Mouse (Mus musculus) adrenal gland, postnatal 10 days (tissue): Measurements from ENCODE around the gene Tle2. TPM values are rescaled to one million over a fixed set of nuclear protein-coding genes. Genes with fewer than 3 reads are reported as not detected.

Source experiments
- DNase-seq: peaks from one replicate; pipeline ENCODE4 v3.0.0; 2021; ENCODE audit warnings: mixed read lengths
- total RNA-seq, 2 experiments: library from RNA; stranded (reverse); gene quantifications; 2 replicates each; pipeline ENCODE4 v1.2.3; 2021

Tle2 gene
- total RNA-seq, 2 experiments from 2014 or later: 10.9 to 18.1 TPM

DNA sequence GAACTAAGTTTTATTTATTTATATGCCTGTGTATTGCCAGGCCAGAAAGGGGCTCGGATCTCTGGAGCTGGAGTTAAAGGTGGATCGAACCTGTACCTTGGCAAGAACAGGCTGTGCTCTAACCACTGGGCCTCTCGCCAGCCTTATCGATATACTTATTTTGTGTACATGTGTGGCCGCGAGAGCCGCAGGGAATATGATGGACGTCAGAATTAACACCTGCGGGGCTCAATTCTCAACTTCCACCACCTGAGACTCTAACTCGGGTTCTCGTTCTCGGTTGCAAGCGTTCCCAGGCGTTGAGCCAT is 31.3 kb downstream of the Tle2 start:
- no peak for DNase-seq

DNA sequence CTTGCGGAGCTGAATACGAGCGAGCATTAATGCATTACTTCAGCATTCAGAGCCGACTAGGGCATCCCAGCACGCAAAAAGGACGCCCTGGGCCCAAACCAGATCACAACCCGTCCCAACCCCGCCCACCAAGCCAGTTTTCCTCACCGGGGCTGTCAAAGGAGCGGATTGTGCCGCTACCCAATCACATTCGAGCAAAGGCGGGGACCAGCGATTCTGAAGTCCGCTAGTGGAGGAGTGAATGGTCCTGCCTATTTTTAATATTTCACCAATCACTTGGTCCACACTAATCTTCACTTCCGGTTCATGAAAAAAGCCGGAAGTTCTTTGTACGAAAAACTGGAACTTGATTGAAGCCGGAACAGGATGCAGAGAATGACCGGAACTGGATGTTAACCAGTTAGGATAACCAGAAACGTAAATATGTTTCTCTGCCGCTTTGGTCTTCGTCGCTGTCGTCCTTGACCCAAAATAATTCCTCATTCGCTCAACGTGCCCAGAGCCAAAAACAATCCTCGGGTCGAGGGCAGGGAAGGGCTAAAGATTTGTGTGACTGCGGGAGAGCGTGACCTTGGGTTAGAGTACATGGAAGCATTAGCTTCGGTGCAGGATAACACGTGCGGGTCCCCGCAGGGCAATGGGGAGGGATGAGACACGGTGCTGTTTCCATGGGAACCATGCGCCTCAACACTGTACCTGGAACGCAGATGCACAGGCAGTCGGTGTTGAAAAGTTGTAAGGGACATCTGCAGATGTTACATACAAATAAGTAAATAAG is 31.8 kb downstream of the Tle2 start, which contains the start of gene BC025920:
BC025920 (plus strand) TSS at position 297 of the 778 bp plus-strand sequence.
- peak; percentile 96 for DNase-seq

DNA sequence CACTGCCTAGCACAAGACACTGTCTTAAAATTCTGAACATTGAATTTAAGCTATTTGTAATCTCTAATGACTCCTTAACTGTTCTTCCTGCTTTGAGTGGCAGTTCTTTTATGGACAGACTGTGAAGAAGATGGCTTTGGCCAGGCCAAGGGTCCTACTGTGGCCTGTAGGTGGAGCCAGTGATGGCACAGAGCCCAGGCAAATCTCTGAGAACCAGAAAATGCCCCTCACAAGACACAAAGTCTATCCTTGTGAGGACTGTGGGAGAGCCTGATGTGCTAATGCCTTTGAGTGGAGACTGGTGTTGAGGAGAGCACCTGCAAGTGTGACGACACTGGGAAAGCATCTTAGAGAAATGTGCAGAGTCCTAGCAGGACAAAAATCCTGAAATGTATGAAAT is 33.9 kb downstream of the Tle2 start:
- DNase-seq: no peak

DNA sequence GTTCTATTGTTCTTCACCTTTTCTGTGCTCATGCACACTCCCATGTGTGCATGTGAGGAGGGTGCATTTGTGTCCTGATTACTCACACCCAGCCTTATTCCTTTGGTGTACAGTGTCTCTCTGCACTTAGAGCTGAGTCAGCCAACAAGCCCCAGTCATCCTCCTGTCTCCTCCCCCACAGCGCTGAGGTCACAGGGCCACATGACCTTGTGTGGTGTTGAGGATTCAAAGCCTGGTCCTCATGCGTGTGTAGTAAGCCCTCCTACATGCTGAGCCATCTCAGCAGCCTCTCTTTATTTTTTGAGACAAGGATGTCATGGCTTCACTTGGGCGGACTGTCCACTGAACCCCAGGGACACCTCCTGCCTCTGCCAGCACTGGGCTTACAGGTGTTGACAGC is 38.4 kb downstream of the Tle2 start:
- DNase-seq: no peak

DNA sequence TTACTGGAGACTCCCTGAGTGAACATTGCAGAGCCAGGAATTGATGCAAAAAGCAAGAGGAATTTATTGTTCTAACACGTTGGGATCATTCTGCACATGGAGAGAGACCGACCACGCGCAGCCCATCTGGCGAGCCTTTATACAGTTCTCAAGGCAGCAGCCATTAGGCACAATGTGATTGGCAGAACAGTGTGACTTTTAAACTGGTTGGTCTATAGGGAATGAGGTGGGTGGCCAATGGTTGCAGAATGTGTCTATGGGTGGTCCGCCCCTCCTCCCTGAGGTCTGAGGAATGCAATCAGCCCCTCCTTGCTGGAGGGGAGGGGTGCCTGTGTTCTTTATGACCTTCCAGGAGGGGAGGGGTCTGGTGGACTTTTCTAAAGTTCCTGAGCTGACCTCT is 41.1 kb downstream of the Tle2 start:
- no peak for DNase-seq

DNA sequence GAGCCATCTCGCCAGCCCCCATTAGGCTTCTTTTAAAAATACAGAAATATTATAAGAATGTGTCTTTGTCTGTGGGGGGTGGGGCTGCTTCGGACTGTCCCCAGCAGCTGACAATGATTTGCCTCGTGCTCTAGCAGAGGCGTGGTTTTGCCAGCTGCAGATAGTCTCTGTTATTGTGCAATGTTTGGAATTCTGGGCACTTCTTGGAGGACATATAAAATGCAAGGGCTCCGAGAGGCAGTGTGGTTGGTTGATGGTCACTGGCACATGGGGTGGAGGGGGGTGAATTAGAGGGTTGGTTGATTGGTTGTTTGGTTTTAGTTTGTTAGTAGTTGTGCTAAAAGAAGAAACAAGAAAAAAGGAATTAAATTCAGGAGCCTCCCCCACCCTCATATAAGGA is 45.6 kb downstream of the Tle2 start:
- no peak for DNase-seq

DNA sequence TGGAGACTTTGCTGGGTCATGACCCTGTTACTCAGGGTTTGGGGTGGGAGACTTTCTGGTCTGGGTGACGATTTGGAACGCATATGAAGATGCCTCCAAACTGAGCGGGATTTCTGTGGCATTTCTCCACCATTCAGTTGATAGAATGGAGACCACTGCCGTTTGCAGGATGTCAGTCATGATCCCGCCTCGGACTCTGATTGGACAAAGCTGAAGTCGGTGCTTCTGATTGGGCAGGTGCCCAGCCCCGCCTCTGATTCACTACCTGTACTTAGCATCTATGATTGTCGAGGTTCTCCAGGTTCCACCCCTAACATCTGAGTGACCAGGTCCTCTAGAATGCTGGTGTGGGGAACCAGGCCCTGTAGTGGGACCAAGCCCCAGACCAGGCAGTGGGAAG is 46.4 kb downstream of the Tle2 start:
- DNase-seq: no peak

DNA sequence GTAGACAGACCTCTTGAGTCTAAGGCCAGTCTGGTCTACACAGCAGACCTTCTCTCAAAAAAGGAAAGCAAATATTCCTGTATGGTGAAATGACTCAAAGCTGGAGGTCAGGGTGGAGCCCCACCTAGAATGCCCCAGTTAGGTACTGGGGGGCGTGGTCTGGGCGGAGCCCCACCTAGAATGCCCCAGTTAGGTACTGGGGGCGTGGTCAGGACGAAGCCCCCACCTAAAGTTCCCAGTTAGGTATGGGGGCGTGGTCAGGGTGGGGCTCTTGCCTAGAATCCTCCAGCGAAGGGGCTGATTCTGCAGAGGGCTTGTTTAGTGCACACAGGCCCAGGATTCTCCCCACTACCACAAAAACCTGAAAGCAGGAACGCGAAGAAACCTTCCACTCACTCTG is 49.1 kb downstream of the Tle2 start:
- no peak for DNase-seq

DNA sequence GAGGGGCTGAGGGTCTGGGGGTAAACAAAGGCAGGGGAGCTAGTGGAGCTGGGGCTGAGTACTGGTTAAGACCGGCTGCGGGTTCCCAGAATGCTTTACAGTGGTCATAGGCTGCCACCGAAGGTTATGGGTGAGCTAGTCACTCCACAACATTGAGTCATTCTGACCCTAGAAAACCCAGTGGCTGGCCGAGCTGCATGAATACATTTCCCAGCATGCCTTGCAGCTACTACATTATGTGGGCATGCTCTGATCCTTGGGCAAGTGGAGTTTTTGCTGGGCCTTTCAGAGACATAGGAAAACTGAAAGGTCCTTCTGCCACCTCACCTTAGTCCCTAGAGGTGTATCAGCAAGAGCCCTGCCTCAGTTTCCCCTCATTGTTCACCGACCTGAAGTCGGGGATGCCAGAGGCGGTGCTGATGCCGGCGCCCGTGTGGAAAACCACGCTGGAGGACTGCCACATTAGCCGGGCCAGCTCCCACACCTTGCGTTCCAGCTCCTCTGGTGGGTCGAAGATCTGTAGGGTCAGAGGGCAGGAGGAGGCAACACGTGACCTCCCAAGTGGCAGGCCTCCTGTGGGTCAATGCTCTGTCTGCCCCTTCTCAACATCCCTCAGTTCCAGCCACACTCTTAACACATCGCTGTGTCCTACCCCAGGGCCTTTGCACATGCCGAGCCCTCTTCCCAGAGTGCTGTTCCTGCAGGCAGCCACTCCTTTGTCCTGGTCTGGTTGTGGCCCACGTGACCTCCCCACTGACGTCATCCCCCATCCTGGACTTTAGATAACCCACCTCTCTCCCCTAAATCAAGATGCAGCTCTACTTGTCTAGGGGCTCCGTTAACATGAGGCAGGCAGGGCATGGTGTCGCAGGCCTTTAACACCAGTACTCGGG is 52.0 kb downstream of the Tle2 start:
- DNase-seq: no peak

DNA sequence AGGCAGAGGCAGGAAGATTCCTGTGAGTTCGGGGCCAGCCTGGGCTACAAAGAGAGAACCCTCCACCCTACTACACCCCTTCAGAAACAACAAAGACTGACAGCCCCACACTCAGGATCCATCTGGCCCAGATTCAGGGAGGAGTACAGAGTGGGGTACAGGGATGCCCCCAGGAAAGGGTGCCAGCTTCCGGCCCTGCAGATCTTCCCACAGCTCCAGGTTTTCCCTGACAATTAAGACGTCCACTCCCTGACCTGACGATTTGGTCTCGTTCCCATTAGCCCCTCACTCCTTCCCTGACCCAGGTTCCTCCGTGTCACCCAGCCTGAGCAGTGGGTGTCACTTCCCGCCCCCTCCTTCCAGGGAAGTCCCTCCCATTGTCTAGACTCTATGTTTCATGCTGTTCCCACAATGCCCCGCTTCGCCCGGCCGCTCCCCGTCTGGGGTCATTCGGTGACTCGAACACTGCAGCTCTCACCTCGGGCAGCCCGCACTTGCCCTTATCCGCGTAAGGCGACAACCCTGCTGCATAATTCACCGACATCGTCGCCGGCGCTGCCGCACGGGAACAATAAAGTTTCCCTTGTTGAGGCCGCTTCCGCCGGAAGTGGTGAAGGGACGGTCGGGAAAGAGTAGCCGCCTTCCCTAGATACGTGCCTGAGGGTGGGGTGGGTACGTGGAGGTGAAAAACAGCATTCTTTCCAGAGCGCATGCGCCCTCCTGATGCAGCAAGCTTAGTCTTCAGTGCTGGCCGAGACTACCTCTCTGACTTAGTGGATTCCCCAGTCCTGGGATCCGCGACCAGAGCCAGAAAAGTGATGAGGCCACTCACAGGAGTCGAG is 52.9 kb downstream of the Tle2 start, which contains the start of gene Sirt6:
Sirt6 (minus strand) TSS at position 804 of the 842 bp plus-strand sequence.
- DNase-seq: peak; percentile 93

DNA sequence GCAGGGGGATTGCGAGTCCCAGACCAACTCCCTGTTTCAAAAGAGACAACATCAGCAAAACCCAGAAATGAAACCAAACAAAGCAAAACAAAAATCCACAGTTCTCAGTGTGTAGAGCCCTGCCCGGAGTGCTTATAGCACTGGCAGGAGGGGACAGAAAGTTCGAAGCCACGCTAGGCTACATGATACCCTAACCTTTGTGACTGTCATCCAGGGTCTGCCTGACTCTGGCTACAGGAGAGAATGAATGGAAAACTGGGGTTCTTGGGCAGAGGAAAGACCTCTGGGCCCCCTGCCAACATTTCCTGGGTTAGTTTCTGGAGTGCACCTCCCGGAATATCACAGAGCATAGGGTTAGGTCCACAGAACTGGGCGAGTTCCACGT is 53.5 kb downstream of the Tle2 start:
- DNase-seq: peak; percentile 47

DNA sequence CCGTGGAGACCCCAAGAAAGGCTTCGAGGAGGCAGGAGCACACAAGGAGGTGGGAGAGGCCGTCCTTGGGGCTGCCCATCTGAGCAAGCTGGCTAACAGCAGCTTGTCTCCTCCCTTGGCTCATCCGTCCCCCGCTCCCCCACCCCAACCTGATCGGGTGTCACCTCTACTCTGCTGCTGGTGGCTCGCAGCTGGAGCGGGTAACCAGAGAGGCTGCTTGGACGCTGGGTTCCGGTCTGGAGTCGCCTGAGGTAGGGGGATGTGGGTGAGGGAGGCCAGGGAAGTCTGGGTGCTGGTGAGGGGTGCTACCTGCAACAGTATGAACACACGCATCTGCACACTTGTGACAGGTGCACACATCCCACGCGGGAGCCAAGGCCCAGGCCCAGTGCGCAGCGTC is 54.0 kb downstream of the Tle2 start, which contains the start of gene Ankrd24:
Ankrd24 (plus strand) TSS at position 151 of the 400 bp plus-strand sequence.
- no peak for DNase-seq

DNA sequence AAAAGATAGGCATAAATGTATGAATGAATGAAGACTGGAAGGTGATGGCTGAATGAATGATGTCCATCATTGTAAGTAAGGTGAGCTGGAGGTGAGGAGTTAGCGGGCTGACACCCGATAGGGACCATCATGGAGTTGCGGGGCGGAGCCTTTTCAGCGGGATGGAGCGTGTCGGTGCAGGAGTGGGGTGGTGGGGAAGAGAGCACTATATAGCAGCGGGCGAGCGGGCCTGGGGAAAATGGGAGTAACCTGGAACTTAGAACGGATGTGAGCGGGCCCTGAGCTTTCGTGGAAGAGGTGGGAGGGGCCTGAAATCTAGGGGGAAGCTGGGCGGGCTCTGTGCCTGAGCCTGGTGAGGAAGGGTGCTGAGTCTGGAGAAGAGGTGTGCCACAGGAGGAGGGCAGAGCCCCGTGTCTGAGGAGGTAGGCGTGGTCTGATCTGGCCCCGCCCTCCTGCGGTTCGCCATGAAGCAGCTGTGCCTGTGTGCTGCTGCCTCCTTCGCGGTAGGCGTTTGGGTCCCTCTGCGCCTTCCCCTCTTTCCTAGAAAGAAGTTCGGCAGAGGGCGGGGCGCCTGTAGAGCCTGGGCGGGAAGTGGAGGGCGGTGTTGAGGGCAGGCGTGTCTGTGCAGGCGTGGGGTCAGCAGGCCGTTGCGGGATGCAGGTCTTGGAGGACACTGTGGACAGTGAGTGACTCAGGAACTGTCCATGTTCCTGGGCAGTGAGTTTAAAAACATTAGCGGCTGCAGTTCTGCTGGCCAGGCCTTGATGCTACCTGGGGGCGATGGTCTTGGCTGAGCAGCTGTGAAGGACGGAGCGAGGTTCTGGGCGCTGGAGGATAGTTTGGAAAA is 59.1 kb downstream of the Tle2 start:
- DNase-seq: peak; percentile 91

DNA sequence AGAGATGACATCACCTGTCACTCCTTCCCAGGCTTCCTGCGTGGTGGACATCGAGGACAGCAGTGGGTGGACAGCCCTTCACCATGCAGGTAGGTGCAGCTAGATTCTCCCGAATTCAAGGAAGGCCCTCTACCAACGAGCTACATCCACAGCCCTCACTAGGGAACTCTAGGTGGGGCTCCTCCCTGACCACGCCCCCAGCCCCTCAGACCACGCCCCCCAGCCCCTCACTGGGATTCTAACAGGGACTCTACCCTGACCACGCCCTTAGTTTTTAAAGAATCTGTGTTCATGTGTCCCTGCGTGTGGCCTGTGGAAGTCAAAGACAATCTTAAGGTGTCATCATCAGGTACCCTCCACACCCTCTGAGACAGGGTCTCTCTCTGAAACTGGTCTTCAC is 62.0 kb downstream of the Tle2 start:
- DNase-seq: no peak

DNA sequence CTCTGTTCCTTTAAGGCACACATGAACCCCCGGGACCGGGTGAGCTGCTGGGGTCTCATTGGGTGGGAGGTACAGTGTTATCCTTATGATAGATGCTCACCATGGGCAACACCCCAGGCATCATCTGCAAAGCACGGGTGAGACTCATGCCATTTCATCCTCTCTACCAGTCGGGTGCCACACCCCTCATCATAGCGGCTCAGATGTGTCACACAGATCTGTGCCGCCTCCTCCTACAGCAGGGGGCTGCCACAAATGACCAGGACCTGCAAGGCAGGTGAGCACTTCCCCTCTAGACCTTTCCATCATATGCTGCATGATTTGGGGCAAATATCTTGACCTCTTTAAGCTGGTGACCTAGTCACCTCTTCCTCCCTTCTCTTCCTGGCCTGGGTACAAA is 63.7 kb downstream of the Tle2 start:
- DNase-seq: peak; percentile 0

Other genes with a start within 250 kb of the Tle2 start
- gene Tbxa2r, start 245.8 kb upstream of the Tle2 start, total RNA-seq: 10 to 100 TPM; 24.5 to 31.8 TPM
- 1 to 10 TPM; 3.6 to 4.0 TPM for gene Gipc3, start 231.3 kb upstream of the Tle2 start, total RNA-seq
- gene Hmg20b, start 224.1 kb upstream of the Tle2 start, total RNA-seq: 10 to 100 TPM; 81.2 to 97.5 TPM
- gene Mfsd12, start 217.1 kb upstream of the Tle2 start, total RNA-seq: 10 to 100 TPM; 17.8 to 22.8 TPM
- 1 to 10 TPM; 1.1 to 2.3 TPM for gene 4930404N11Rik, start 208.7 kb upstream of the Tle2 start, total RNA-seq
- gene Fzr1, start 196.0 kb upstream of the Tle2 start, total RNA-seq: 10 to 100 TPM; 42.1 to 51.7 TPM
- 10 to 100 TPM; 52.8 to 54.2 TPM for gene Dohh, start 190.1 kb upstream of the Tle2 start, total RNA-seq
- 1 to 10 TPM; 1.1 to 1.6 TPM for gene Gm48551, start 190.1 kb upstream of the Tle2 start, total RNA-seq
- gene Gm48552, start 185.6 kb upstream of the Tle2 start, total RNA-seq: 1 to 10 TPM in 1 of 2 experiments, under 1 TPM in 1; 0.45 to 1.9 TPM
- 1 to 10 TPM; 1.2 to 1.6 TPM for gene Smim24, start 181.5 kb upstream of the Tle2 start, total RNA-seq
- 100 to 1,000 TPM in 1 of 2 experiments, 10 to 100 TPM in 1; 99.9 to 129 TPM for gene Nfic, start 118.9 kb upstream of the Tle2 start, total RNA-seq
- gene Celf5, start 91.9 kb upstream of the Tle2 start, total RNA-seq: 1 to 10 TPM in 1 of 2 experiments, under 1 TPM in 1; 0.84 to 2.2 TPM
- gene Ncln, start 78.2 kb upstream of the Tle2 start, total RNA-seq: 10 to 100 TPM; 90.9 to 93.8 TPM
- 1 to 10 TPM; 2.9 TPM for gene S1pr4, start 74.4 kb upstream of the Tle2 start, total RNA-seq
- 1 to 10 TPM in 1 of 2 experiments, under 1 TPM in 1; 0.66 to 1.1 TPM for gene Gna15, start 50.3 kb upstream of the Tle2 start, total RNA-seq
- 10 to 100 TPM; 63.8 to 72.7 TPM for gene Gna11, start 29.4 kb upstream of the Tle2 start, total RNA-seq
- gene Aes, start 15.1 kb upstream of the Tle2 start, total RNA-seq: 100 to 1,000 TPM; 541 to 611 TPM
- gene Tle6, start 26.5 kb downstream of the Tle2 start, total RNA-seq: 10 to 100 TPM in 1 of 2 experiments, 1 to 10 TPM in 1; 8.7 to 10.8 TPM
- gene BC025920, start 31.7 kb downstream of the Tle2 start, total RNA-seq: 1 to 10 TPM; 1.1 to 1.8 TPM
- gene Sirt6, start 53.2 kb downstream of the Tle2 start, total RNA-seq: 10 to 100 TPM; 17.3 to 24.7 TPM
- 10 to 100 TPM; 15.2 to 26.7 TPM for gene Ankrd24, start 54.0 kb downstream of the Tle2 start, total RNA-seq
- gene Gm10778, start 74.5 kb downstream of the Tle2 start, total RNA-seq: 1 to 10 TPM; 2.8 to 3.2 TPM
- 1 to 10 TPM; 5.6 to 8.6 TPM for gene Zfp433, start 130.3 kb downstream of the Tle2 start, total RNA-seq
- gene Gm3055, start 196.6 kb downstream of the Tle2 start, total RNA-seq: 1 to 10 TPM; 2.1 to 3.4 TPM
- 1 to 10 TPM; 1.7 to 3.2 TPM for gene Gm4767, start 237.6 kb downstream of the Tle2 start, total RNA-seq